Mouse (Mus musculus) myocyte (in vitro differentiated cells): ENCODE data around the gene Fam19a1. TPM values are rescaled to one million over a fixed set of nuclear protein-coding genes. Genes with fewer than 3 reads are reported as not detected.

Source experiments
- H3K27me3 ChIP-seq: one replicate; pipeline ENCODE4 v1.6.1; 2011; ENCODE audit not compliant: control insufficient read depth, insufficient read depth, insufficient read length
- H3K36me3 ChIP-seq: one replicate; pipeline ENCODE4 v1.6.1; 2011; ENCODE audit not compliant: control insufficient read depth, insufficient read depth
- H3K4me2 ChIP-seq: one replicate; pipeline ENCODE4 v1.6.1; 2011; ENCODE audit warnings: low read depth, control low read depth
- H3K4me3 ChIP-seq: one replicate; pipeline ENCODE4 v1.5.1; 2011; ENCODE audit warnings: mild to moderate bottlenecking, control low read depth, moderate library complexity
- H3K79me2 ChIP-seq: one replicate; pipeline ENCODE4 v1.6.1; 2011; ENCODE audit not compliant: control insufficient read depth, insufficient read depth
- H3ac ChIP-seq: one replicate; pipeline ENCODE4 v1.6.1; 2011; ENCODE audit not compliant: control insufficient read depth, insufficient read length
- CEBPB ChIP-seq: IDR thresholded peaks from 2 replicates; pipeline ENCODE4 v1.6.1; 2011; ENCODE audit warnings: mild to moderate bottlenecking, moderate library complexity; ENCODE audit not compliant: poor library complexity, insufficient read depth, severe bottlenecking
- E2F4 ChIP-seq: IDR thresholded peaks from one replicate; pipeline ENCODE4 v1.6.1; 2011; ENCODE audit warnings: mild to moderate bottlenecking, control low read depth, moderate library complexity; ENCODE audit not compliant: insufficient read depth
- MAX ChIP-seq: IDR thresholded peaks from one replicate; pipeline ENCODE4 v1.6.1; 2011; ENCODE audit warnings: low read depth, mild to moderate bottlenecking, control low read depth
- MYOD1 ChIP-seq, 3 experiments: IDR thresholded peaks; one replicate each; pipeline ENCODE4 v1.6.1; 2011; ENCODE audit warnings: control low read depth in 2 of 3, low read depth in 2 of 3, mild to moderate bottlenecking in 2 of 3, moderate library complexity in 1 of 3; ENCODE audit not compliant: insufficient read length in 2 of 3, control insufficient read depth in 1 of 3
- MYOG ChIP-seq, 3 experiments: IDR thresholded peaks; one replicate each; pipeline ENCODE4 v1.6.1; 2011; ENCODE audit warnings: control low read depth in 2 of 3, low read depth in 2 of 3, mild to moderate bottlenecking in 2 of 3; ENCODE audit not compliant: insufficient read length in 2 of 3, control insufficient read depth in 1 of 3, insufficient read depth in 1 of 3
- POLR2A ChIP-seq: IDR thresholded peaks from one replicate; pipeline ENCODE4 v1.6.1; 2011; ENCODE audit warnings: low read depth, mild to moderate bottlenecking, control low read depth, moderate library complexity; ENCODE audit not compliant: insufficient read length
- POLR2AphosphoS2 ChIP-seq: IDR thresholded peaks from one replicate; pipeline ENCODE4 v1.6.1; 2011; ENCODE audit warnings: low read depth, control low read depth; ENCODE audit not compliant: insufficient read length
- REST ChIP-seq: IDR thresholded peaks from one replicate; pipeline ENCODE4 v1.6.1; 2011; ENCODE audit warnings: mild to moderate bottlenecking, control low read depth, moderate library complexity; ENCODE audit not compliant: insufficient read depth, insufficient read length
- SRF ChIP-seq: IDR thresholded peaks from one replicate; pipeline ENCODE4 v1.6.1; 2011; ENCODE audit warnings: low read depth; ENCODE audit not compliant: control insufficient read depth, insufficient read length
- TCF12 ChIP-seq: IDR thresholded peaks from one replicate; pipeline ENCODE4 v1.6.1; 2011; ENCODE audit warnings: mild to moderate bottlenecking, control low read depth; ENCODE audit not compliant: poor library complexity, insufficient read depth, severe bottlenecking
- TCF3 ChIP-seq: IDR thresholded peaks from one replicate; pipeline ENCODE4 v1.6.1; 2011; ENCODE audit warnings: low read depth, control low read depth; ENCODE audit not compliant: insufficient read length
- USF1 ChIP-seq: IDR thresholded peaks from one replicate; pipeline ENCODE4 v1.6.1; 2011; ENCODE audit warnings: low read depth, mild to moderate bottlenecking, control low read depth, moderate library complexity
- polyA plus RNA-seq: library from polyadenylated mRNA; unstranded; fragments of >200 nt; fragmentation: generic; extraction: Trizol; gene quantifications from one replicate; pipeline ENCODE4 v1.2.1, GENCODE M21; 2012; ENCODE audit warnings: missing spikeins

Gene Fam19a1
- polyA plus RNA-seq, 1 experiment, result 0.02 TPM

DNA sequence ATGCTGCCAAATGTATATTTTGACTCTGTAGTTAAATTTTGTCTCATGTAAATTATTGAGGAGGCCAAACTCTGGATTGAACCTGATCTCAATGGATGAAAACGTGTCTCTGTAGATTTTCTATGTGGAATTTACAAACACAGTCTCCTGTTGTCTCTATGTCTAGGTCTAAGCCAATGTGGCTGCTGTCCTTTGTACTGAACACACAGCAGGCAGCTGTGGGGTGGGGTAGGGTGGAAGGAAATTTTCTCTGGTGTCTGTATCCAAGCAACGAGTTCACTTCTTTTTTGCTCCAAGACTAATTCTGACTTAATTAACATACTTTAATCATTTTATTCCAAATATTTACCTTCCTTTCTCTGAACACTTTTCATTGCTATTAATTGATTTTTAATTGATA, 307.6 kb downstream of the Fam19a1 start:
- Histone ChIP-seq H3K4me3 (no peak overlapping the region), H3K79me2 (no peaks in the 10 kb centered on the region), H3K36me3 (no peaks in the 10 kb centered on the region), H3ac (no peak overlapping the region), H3K27me3 (no peaks in the 10 kb centered on the region), H3K4me2 (no peak overlapping the region)
- TF ChIP-seq POLR2A (no peak), REST (peak; percentile 54), POLR2AphosphoS2 (no peak), USF1 (no peak), MAX (no peak), TCF12 (no peak), MYOG (IDR thresholded peaks at IDR 0.05; ENCODE audit: control insufficient read depth in 1 of 3, insufficient read depth in 1 of 3, insufficient read length in 2 of 3, low read depth in 2 of 3) (no peak)

GRCm38 (mm10) chr6:96429390-96429789, 316.4 kb downstream of the Fam19a1 start:
- TF ChIP-seq REST (no peak), POLR2A (no peak), E2F4 (no peak), SRF (no peak), TCF12 (no peak), TCF3 (no peak), MYOD1 (IDR thresholded peaks at IDR 0.05; ENCODE audit: control insufficient read depth in 1 of 3, insufficient read length in 2 of 3, low read depth in 2 of 3) (no peak), POLR2AphosphoS2 (no peak), MYOG (IDR thresholded peaks at IDR 0.05; ENCODE audit: control insufficient read depth in 1 of 3, insufficient read depth in 1 of 3, insufficient read length in 2 of 3, low read depth in 2 of 3) (no peak), CEBPB (no peak), MAX (no peak)
- H3ac ChIP-seq, result no peak overlapping the region
- H3K36me3 ChIP-seq, result no peaks in the 10 kb centered on the region
- no peaks in the 10 kb centered on the region for H3K79me2 ChIP-seq
- no peaks in the 10 kb centered on the region for H3K27me3 ChIP-seq
- no peak overlapping the region for H3K4me3 ChIP-seq
- no peak overlapping the region for H3K4me2 ChIP-seq

DNA sequence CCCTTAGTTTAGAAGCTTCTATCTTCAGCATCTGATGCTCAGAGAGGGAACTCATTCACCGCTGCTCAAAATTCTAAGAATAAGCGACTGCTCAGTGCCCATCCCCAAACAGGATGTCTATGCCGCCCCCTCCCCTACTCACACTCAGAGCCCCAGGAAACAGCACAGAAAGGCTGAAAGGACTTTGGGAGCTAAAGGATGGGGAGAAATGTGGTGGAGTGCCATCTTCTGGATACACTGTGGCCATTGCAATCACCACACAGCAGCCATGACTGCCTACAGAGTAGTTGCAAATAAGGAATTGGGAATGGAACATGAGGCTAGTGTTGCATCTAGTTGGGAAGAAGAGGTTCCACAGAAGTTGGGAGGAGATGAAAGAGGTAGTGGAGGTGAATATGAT, 319.4 kb downstream of the Fam19a1 start:
- TF ChIP-seq TCF12, result no peak
- no peak for TF ChIP-seq E2F4
- no peak for TF ChIP-seq POLR2AphosphoS2
- TF ChIP-seq POLR2A, result no peak
- no peak for TF ChIP-seq MYOD1 (IDR thresholded peaks at IDR 0.05; ENCODE audit: control insufficient read depth in 1 of 3, insufficient read length in 2 of 3, low read depth in 2 of 3)
- no peak for TF ChIP-seq USF1
- no peak for TF ChIP-seq MAX
- TF ChIP-seq CEBPB, result no peak
- no peak for TF ChIP-seq TCF3
- TF ChIP-seq SRF, result no peak
- no peak for TF ChIP-seq MYOG (IDR thresholded peaks at IDR 0.05; ENCODE audit: control insufficient read depth in 1 of 3, insufficient read depth in 1 of 3, insufficient read length in 2 of 3, low read depth in 2 of 3)
- no peak for TF ChIP-seq REST
- Histone ChIP-seq H3K27me3 (no peaks in the 10 kb centered on the region), H3ac (no peak overlapping the region), H3K4me3 (no peak overlapping the region), H3K4me2 (no peak overlapping the region), H3K79me2 (no peaks in the 10 kb centered on the region), H3K36me3 (no peaks in the 10 kb centered on the region)

- H3K4me3 ChIP-seq, result no peak overlapping the region
- no peak overlapping the region for H3ac ChIP-seq
- H3K4me2 ChIP-seq, result no peak overlapping the region
- H3K79me2 ChIP-seq, result no peaks in the 10 kb centered on the region
- no peaks in the 10 kb centered on the region for H3K36me3 ChIP-seq
- TF ChIP-seq TCF3 (no peak), USF1 (no peak), MYOG (IDR thresholded peaks at IDR 0.05; ENCODE audit: control insufficient read depth in 1 of 3, insufficient read depth in 1 of 3, insufficient read length in 2 of 3, low read depth in 2 of 3) (no peak), POLR2A (no peak), SRF (no peak), POLR2AphosphoS2 (no peak), E2F4 (no peak), MYOD1 (IDR thresholded peaks at IDR 0.05; ENCODE audit: control insufficient read depth in 1 of 3, insufficient read length in 2 of 3, low read depth in 2 of 3) (no peak), REST (no peak), CEBPB (no peak), TCF12 (no peak), MAX (no peak)
- H3K27me3 ChIP-seq, result no peaks in the 10 kb centered on the region
Observed at GRCm38 (mm10) chr6:96433896-96434295, 320.9 kb downstream of the Fam19a1 start.

DNA sequence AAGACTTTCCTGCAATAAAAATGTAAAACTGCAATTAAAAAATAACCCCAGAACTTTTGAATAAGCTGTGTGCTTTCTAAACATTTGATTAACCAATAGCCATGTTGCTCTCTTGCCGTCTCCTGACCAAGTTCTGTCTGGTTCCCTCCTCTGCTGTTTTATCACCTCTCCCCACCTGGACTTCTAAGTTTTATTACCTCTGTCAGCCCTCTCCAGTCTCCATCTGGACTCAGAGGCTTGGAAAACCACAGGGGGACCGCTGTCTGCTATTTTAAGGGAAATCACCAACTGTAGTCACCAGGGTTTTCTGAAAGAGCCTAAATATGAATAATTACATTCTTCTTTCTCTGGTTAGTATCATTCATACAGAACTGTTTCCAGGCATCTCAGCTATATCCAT, 322.6 kb downstream of the Fam19a1 start:
- TF ChIP-seq CEBPB, result no peak
- no peak for TF ChIP-seq USF1
- TF ChIP-seq POLR2AphosphoS2, result no peak
- no peak for TF ChIP-seq TCF3
- TF ChIP-seq SRF, result no peak
- TF ChIP-seq MYOG (IDR thresholded peaks at IDR 0.05; ENCODE audit: control insufficient read depth in 1 of 3, insufficient read depth in 1 of 3, insufficient read length in 2 of 3, low read depth in 2 of 3), result no peak
- TF ChIP-seq REST, result no peak
- no peak for TF ChIP-seq MYOD1 (IDR thresholded peaks at IDR 0.05; ENCODE audit: control insufficient read depth in 1 of 3, insufficient read length in 2 of 3, low read depth in 2 of 3)
- TF ChIP-seq POLR2A, result no peak
- TF ChIP-seq MAX, result no peak
- TF ChIP-seq TCF12, result no peak
- no peak for TF ChIP-seq E2F4
- Histone ChIP-seq H3K27me3 (no peaks in the 10 kb centered on the region), H3K4me2 (no peak overlapping the region), H3K79me2 (no peaks in the 10 kb centered on the region), H3ac (no peak overlapping the region), H3K36me3 (no peaks in the 10 kb centered on the region), H3K4me3 (no peak overlapping the region)
